Mouse (Mus musculus) kidney, postnatal 14 days (tissue): ENCODE measurements around the gene Slc25a33.

ENCODE experiments used
- DNase-seq: peaks from one replicate; pipeline ENCODE4 v3.0.0; 2022; ENCODE audit warnings: mixed read lengths

Slc25a33 gene

GRCm38 (mm10) chr4:149774094-149774470 lies at the start of gene Slc25a33:
Gene Slc25a33, minus strand, starts transcription at chr4:149774277.
- DNase-seq = peak; percentile 98

- no peak for DNase-seq
These were observed 48.6 kb upstream of the Slc25a33 start for GRCm38 (mm10) chr4:149822586-149823196.

DNA sequence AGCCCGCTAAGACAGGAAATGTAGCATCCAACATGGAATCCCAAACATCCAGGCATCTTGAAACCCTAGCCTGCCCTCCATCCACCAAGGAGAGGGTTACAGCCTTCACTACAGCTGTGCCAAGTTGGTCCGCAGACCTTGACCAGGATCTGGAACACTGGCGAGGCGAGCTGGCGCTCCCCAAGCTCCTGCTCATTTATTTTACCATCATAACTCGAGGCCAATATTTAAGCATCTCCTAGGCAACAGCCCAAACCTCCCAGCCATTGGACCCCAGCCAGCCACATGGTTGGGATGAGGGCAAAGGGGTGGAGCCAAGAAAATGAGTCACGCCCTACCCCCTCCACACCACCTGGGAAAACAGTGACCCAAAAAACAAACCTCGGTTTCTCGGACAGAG lies 48.0 kb upstream of the Slc25a33 start:
- peak; percentile 74 for DNase-seq

DNA sequence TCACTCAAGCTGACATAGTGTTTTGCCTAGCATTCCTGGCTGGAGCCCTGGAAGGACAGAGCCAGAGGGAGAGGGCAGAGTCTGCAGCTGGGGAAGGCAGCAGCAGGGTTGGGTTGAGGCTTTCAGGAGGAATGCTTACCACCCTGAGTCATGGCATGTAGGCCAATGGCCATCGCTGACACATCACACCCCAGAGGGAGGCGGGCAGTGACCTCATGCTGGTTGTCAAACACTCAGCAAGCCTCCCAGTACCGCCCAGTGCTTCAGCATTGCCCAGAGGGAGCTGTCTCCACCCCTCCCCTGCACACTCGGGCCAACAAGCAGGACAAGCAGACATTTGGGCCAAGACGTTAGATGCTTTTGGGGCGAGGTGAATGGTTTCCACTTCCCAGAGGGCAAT lies 46.5 kb upstream of the Slc25a33 start:
- DNase-seq = peak; percentile 72

GRCm38 (mm10) chr4:149819195-149819594 lies 45.1 kb upstream of the Slc25a33 start:
- DNase-seq = no peak

DNA sequence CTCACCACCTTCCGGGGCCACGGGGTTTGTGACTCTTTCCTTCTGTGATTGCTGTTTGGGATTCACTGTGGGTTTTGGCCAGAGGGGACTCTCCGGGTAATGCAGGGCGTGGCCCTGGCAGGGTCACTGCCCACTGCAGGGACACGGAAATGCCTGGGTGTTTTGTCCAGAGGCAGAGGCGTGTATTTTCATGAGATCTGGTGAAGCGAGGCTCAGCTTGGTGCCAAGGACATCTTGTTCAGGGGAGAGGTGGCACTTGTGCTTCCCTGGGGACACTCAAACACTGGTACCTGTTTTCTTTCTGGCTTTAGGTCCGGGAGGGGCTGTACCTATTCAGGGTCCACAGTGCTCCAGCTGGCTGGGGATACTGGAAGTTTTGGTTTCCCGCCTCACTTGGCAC lies 42.5 kb upstream of the Slc25a33 start:
- DNase-seq = no peak

DNA sequence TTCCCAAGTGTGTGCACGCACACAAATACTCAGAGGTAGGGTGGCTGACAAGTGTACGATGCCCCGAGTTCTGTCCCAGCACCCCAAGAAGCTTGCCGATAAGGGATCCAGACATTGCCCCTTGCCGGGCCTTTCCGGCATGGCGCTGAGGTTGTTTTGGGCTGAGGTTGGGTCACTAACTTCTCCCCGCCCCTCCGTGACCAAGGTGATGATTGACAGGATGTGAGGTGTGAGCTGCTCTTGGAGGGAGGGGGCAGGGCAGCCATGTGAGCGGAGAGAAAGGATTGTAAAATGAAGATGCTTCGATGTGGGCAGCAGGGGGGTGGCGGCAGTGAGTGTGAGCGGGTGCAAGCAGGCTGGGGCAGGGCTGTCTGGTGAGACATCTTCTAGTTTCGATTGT lies 41.5 kb upstream of the Slc25a33 start:
- no peak for DNase-seq

- DNase-seq = no peak
These were observed 39.5 kb upstream of the Slc25a33 start for GRCm38 (mm10) chr4:149813409-149814184.

GRCm38 (mm10) chr4:149810372-149810771 lies 36.3 kb upstream of the Slc25a33 start:
- peak; percentile 48 for DNase-seq

- peak; percentile 30 for DNase-seq
These were observed 34.6 kb upstream of the Slc25a33 start for GRCm38 (mm10) chr4:149808584-149809227.

DNA sequence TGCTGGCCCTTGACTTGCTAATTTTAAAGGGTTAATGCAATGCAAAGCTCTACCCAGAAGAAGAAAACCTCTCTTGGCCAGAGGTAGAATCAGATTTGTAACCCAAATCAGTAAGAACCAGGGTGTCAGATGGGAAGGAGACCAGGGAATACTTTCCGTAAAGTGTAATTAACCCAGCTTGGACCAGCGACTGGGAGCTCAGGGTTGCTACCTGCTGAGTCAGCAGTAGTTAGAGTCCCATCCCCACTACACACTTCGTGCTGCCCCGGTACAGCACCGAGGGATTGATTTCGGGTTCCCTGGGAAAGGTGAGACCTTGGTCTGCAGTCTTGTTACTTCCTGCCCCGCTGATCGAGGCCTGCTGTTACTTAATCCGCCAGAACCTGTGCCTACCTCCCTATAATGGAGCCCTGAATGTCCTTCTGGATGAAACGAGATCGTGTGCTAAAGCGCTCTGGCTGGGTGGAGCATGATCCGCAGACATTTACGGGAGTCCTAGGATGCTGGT lies 34.0 kb upstream of the Slc25a33 start:
- no peak for DNase-seq

DNA sequence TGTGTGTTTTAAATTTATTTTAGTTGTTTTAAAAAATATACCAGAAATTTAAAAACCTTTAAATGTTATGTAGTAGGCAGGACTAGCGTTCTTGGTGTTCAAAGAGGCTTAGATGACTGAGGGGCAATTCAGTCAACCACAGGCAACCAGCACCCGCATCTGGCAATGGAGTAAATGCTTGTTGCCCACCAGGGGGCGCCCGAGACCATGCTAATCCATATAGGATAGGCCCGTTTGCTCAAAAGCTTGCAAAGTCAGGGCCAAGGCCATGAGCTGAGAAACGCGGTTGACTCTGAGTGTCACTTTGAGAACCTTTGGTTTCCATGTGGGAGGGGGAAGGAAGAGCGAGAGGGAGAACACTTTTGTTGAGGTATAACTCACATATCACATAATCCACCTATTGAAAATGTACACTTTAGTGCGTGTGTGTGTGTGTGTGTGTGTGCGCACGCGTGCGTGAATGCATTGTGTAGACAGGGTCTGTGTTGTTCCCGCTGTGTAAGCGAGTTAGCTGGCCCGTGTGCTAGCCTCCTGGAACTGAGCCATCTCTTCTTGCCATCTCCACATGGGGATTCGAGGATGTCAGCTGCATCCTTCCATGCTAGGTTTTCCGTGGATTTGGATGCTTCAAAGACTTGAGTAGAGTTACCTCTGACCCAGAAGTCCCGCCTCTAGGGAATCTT lies 32.8 kb upstream of the Slc25a33 start:
- DNase-seq = peak; percentile 93

- peak; percentile 41 for DNase-seq
These were observed 28.2 kb upstream of the Slc25a33 start for GRCm38 (mm10) chr4:149802269-149802668.

GRCm38 (mm10) chr4:149800576-149800975 lies 26.5 kb upstream of the Slc25a33 start:
- peak; percentile 30 for DNase-seq

GRCm38 (mm10) chr4:149800172-149800464 lies 26.0 kb upstream of the Slc25a33 start:
- DNase-seq = no peak

GRCm38 (mm10) chr4:149799346-149800171 lies 25.5 kb upstream of the Slc25a33 start:
- DNase-seq = no peak

- DNase-seq = peak; percentile 48
These were observed 24.7 kb upstream of the Slc25a33 start for GRCm38 (mm10) chr4:149798684-149799309.

DNA sequence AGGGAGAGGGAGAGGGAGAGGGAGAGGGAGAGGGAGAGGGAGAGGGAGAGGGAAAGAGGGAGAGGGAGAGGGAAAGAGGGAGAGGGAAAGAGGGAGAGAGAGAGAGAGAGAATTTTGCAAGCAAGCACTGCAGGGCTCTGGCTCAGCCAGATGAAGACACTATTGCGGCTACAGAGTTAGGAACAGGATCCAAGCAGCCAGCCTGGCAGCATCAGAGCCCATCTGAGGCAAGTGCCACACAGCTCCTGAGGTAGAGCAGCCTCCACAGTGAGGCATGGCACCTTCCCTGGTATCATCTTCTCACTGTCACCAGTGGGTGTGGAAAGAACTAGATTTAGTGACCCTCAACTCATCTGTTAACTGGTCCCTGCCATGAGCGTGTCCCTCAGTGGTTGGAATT lies 24.0 kb upstream of the Slc25a33 start:
- no peak for DNase-seq

DNA sequence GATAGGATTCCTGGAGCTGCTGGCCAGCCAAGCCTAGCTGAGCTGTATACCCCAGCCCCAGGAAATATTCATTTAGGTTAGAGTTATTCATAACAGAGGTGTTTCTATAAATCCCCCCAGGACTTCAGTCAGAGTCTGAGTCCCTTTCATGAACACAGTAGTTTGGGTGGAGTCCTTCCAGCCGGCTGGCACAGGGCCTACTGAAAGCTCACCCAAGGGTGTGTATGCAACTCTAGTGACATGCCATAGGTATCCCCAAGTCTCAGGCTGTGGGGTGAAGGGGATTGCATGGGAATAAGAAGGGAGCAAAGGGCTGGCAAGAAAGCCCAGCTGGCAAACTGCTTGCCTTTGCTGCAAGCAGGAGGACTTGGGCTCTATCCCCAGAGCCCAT lies 23.1 kb upstream of the Slc25a33 start:
- no peak for DNase-seq

DNA sequence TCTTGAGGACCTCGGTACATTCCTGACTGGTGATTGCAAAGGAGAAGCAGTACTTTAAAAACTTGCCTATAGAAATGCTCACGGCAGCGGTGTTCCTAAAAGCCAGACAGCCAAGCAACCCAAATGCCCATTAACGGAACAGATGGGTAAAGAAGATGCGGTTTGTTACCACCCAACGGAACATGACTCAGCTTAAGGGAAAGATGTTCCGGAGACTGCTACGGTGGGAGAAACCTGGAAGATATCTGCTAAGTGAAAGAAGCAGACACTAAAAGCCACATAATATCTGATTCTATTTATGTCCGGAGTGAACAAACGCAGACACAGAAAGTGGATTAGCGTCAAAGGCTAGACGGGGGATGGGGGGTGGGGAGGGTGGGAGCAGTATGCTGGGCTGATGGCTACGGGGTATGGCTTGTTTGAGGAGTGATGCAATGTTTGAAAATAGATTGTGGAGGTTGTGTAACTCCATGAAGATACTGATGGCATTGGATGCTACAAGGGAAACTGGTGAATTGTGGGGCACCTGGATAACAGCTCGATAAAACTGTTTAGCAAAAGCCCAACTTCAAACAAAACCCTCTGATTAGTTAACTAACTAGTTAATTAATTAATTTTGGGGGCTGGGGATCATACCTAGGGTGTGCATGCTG lies 22.6 kb upstream of the Slc25a33 start:
- no peak for DNase-seq

DNA sequence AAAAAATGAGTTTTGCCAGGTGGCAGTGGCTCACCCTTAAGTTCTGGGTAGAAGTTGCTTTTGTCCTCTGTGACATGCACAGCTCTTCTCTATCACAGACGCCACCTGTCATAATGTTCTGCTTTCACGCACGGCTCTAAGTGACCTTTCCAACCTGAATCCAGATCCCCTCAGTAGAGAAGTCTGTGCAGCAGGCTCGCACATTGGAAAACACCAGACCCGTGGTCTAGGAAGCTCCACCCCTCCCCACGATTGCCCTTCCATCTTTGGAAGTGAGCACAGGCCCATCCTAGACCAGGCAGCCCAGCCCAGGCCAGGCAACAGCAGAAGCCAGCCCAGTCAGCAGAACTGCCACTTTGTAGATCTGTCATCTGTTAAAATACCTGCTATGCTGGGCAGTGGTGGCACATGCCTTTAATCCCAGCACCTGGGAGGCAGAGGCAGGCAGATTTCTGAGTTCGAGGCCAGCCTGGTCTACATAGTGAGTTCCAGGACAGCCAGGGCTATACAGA lies 20.9 kb upstream of the Slc25a33 start:
- no peak for DNase-seq
